Mouse (Mus musculus) bone marrow, adult 2 months (tissue): ENCODE measurements around the gene Dyx1c1.

Experiments used
- CTCF ChIP-seq: fragments of 200-500 bp; IDR thresholded peaks from 2 replicates; pipeline ENCODE4 v1.5.1; 2011; ENCODE audit warnings: low read length, control low read depth; ENCODE audit not compliant: control insufficient read depth, insufficient read depth
- POLR2A ChIP-seq: fragments of 200-500 bp; IDR thresholded peaks from 2 replicates; pipeline ENCODE4 v1.6.1; 2011; ENCODE audit warnings: low read depth, mild to moderate bottlenecking, control low read depth, low read length, borderline replicate concordance; ENCODE audit not compliant: control insufficient read depth

DNA sequence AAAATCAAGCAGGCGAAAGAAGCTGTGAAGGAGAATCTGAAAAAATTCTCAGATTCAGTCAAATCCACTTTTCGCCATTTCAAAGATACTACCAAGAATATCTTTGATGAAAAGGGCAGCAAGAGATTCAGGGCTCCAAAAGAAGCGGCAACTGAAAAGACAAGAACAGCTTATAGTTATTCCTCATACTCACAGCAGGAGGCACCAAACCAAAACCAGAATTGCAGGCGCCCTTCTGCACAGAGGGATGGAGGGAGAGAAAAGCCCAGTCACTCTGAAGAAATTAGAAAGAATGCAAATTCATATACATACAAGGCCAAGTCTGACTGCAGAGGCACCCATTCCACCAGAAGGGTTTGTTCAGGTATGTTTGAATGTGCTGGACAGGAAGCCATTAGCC is 54.0 kb downstream of the Dyx1c1 start:
- TF ChIP-seq CTCF = no peak
- no peak for TF ChIP-seq POLR2A
